Comparison of ENCODE assay signal across 23 mouse cellular contexts in genomic region chr9:5448180-5448579, GRCm38 (mm10).
DNase-seq lines count a peak whose midpoint lies in the region; ATAC-seq lines count a peak whose summit lies in the region.
"Had no signal": no experiment of that assay in that cellular context is flagged by ENCODE, and none has a peak within 500 bp of the region (broad histone marks: within the 10 kb centered on the region; RNA-seq: fewer than 3 reads in every experiment).

No protein-coding gene starts in this region.

- no peaks in the 10 kb centered on the region for H3K9me3 ChIP-seq in forebrain, embryonic 16.5 days (ENCODE audit: control insufficient read depth, low read length)
- H3K9me3 ChIP-seq: embryonic facial prominence, embryonic 13.5 days; heart, embryonic 10.5 days; hindbrain, embryonic 15.5 days; midbrain, embryonic 15.5 days had no signal

- no peaks in the 10 kb centered on the region for H3K36me3 ChIP-seq in forebrain, embryonic 16.5 days (ENCODE audit: control insufficient read depth, insufficient read depth)
- H3K36me3 ChIP-seq: embryonic facial prominence, embryonic 13.5 days; heart, embryonic 10.5 days; hindbrain, embryonic 15.5 days; limb, embryonic 12.5 days; midbrain, embryonic 15.5 days had no signal

- peak; percentile 80 for ATAC-seq in forebrain, embryonic 16.5 days
- ATAC-seq: intestine, embryonic 16.5 days; liver, postnatal 0 days; lung, postnatal 0 days; midbrain, embryonic 15.5 days had no signal

- no peak overlapping the region for H3K9ac ChIP-seq in forebrain, embryonic 16.5 days (replicated peaks; ENCODE audit: low read depth, low read length)
- H3K9ac ChIP-seq: embryonic facial prominence, embryonic 13.5 days; hindbrain, embryonic 15.5 days; limb, embryonic 12.5 days; liver, postnatal 0 days; midbrain, embryonic 15.5 days had no signal

- no peaks in the 10 kb centered on the region for H3K4me1 ChIP-seq in forebrain, embryonic 16.5 days (replicated peaks; ENCODE audit: control insufficient read depth, insufficient read depth, low read length)
- H3K4me1 ChIP-seq: embryonic facial prominence, embryonic 13.5 days; heart, embryonic 10.5 days; hindbrain, embryonic 15.5 days; limb, embryonic 12.5 days; midbrain, embryonic 15.5 days had no signal

- 58% methylated on average over 2 of the region's 2 CpGs for WGBS in forebrain, embryonic 16.5 days

- H3K4me2 ChIP-seq in forebrain, embryonic 16.5 days (ENCODE audit: low read length), result no peak overlapping the region
- H3K4me2 ChIP-seq: embryonic facial prominence, embryonic 13.5 days; hindbrain, embryonic 15.5 days; limb, embryonic 12.5 days; liver, embryonic 11.5 days; midbrain, embryonic 15.5 days had no signal

- H3K27ac ChIP-seq in forebrain, embryonic 16.5 days (ENCODE audit: low read length), result no peak overlapping the region
- H3K27ac ChIP-seq: embryonic facial prominence, embryonic 13.5 days; heart, embryonic 10.5 days; hindbrain, embryonic 15.5 days; limb, embryonic 12.5 days; macrophage; midbrain, embryonic 15.5 days; stomach, postnatal 0 days had no signal

- peak; percentile 9 to 28 for DNase-seq in cerebellum, postnatal 10 days
- no peak for DNase-seq in cerebellum, adult 11-12 months
- peak; percentile 2 to 39 for DNase-seq in layer of hippocampus, adult 18-20 months (ENCODE audit: low spot score in 2 of 2)
- DNase-seq in layer of hippocampus, postnatal 25 days (ENCODE audit: extremely low spot score in 1 of 2, low spot score in 1 of 2), result no peak
- DNase-seq in brain, adult 2 months (ENCODE audit: low read depth, low spot score), result peak; percentile 66
- DNase-seq in frontal cortex, postnatal 14 days (ENCODE audit: low spot score in 2 of 2), result no peak
- DNase-seq: adrenal gland, postnatal 25 days; heart, postnatal 4 days; kidney, adult 9 months; kidney, postnatal 25 days; liver, postnatal 0 days had no signal

- H3K4me3 ChIP-seq in forebrain, embryonic 16.5 days (replicated peaks; ENCODE audit: low read length), result no peak overlapping the region
- H3K4me3 ChIP-seq: embryonic facial prominence, embryonic 13.5 days; erythroblast, embryonic 14.5 days; heart, embryonic 10.5 days; hindbrain, embryonic 15.5 days; limb, embryonic 12.5 days; midbrain, embryonic 15.5 days had no signal

- no peaks in the 10 kb centered on the region for H3K27me3 ChIP-seq in forebrain, embryonic 16.5 days (replicated peaks; ENCODE audit: control insufficient read depth, insufficient read depth, low read length)
- H3K27me3 ChIP-seq: embryonic facial prominence, embryonic 13.5 days; hindbrain, embryonic 15.5 days; limb, embryonic 12.5 days; midbrain, embryonic 15.5 days had no signal

Comparison
In these comparisons a context has a peak if more than half of its experiments do, and no peak if none do; other contexts are left out.
1. DNase-seq: peak in cerebellum, postnatal 10 days (2 of 2), layer of hippocampus, adult 18-20 months (2 of 2) and brain, adult 2 months (single experiment); none in cerebellum, adult 11-12 months (single experiment), layer of hippocampus, postnatal 25 days (0 of 2) and frontal cortex, postnatal 14 days (0 of 2).